Mouse (Mus musculus): ENCODE data around the gene Adprhl2. TPM values are rescaled to one million over a fixed set of nuclear protein-coding genes. Genes with fewer than 3 reads are reported as not detected.
A peak's percentile ranks its signal among the peaks of the same experiment; 100 is the strongest.

Gene Adprhl2
- polyA plus RNA-seq, 1 experiment from 2014 or later = 59.0 TPM

GRCm38 (mm10) chr4:126281706-126282105 lies 39.8 kb downstream of the Adprhl2 start:
- peaks cover 14% of the 10 kb centered on the region for H3K27me3 ChIP-seq (replicated peaks; ENCODE audit: control insufficient read depth, insufficient read depth, low read length)
- H3K4me1 ChIP-seq (ENCODE audit: control insufficient read depth, insufficient read depth, low read length) = peaks cover 6% of the 10 kb centered on the region; the same call in 1 of the 2 replicates
- WGBS = 68% methylated on average over 9 of the region's 9 CpGs
- H3K9me3 ChIP-seq (ENCODE audit: control insufficient read depth, low read length) = no peaks in the 10 kb centered on the region
- no peaks in the 10 kb centered on the region for H3K36me3 ChIP-seq (ENCODE audit: control insufficient read depth, insufficient read depth, low read length)
- no peak overlapping the region for H3K9ac ChIP-seq (ENCODE audit: low read depth, low read length)
- no peak for ATAC-seq
- no peak overlapping the region for H3K27ac ChIP-seq (ENCODE audit: low read length)
- H3K4me3 ChIP-seq (ENCODE audit: low read length) = no peak overlapping the region
- no peak overlapping the region for H3K4me2 ChIP-seq (ENCODE audit: low read depth, low read length)

- peaks cover 3% of the 10 kb centered on the region; the same call in 1 of the 2 replicates for H3K27me3 ChIP-seq (replicated peaks; ENCODE audit: control insufficient read depth, insufficient read depth, low read length)
- H3K36me3 ChIP-seq (ENCODE audit: control insufficient read depth, insufficient read depth, low read length) = peaks cover 2% of the 10 kb centered on the region; the same call in 1 of the 2 replicates
- H3K9ac ChIP-seq (ENCODE audit: low read depth, low read length) = no peak overlapping the region
- 65% methylated on average over 9 of the region's 9 CpGs for WGBS
- H3K27ac ChIP-seq (ENCODE audit: low read length) = no peak overlapping the region
- ATAC-seq = no peak
- H3K9me3 ChIP-seq (ENCODE audit: control insufficient read depth, low read length) = no peaks in the 10 kb centered on the region
- H3K4me2 ChIP-seq (ENCODE audit: low read depth, low read length) = no peak overlapping the region
- no peaks in the 10 kb centered on the region for H3K4me1 ChIP-seq (ENCODE audit: control insufficient read depth, insufficient read depth, low read length)
- no peak overlapping the region for H3K4me3 ChIP-seq (ENCODE audit: low read length)
Measured at GRCm38 (mm10) chr4:126278961-126279360, 42.5 kb downstream of the Adprhl2 start.

- Histone ChIP-seq H3K4me2 (ENCODE audit: low read depth, low read length) (no peak overlapping the region), H3K27ac (ENCODE audit: low read length) (no peak overlapping the region), H3K9me3 (ENCODE audit: control insufficient read depth, low read length) (no peaks in the 10 kb centered on the region), H3K27me3 (replicated peaks; ENCODE audit: control insufficient read depth, insufficient read depth, low read length) (peaks cover 3% of the 10 kb centered on the region; the same call in 1 of the 2 replicates), H3K9ac (ENCODE audit: low read depth, low read length) (no peak overlapping the region), H3K4me1 (ENCODE audit: control insufficient read depth, insufficient read depth, low read length) (no peaks in the 10 kb centered on the region), H3K36me3 (ENCODE audit: control insufficient read depth, insufficient read depth, low read length) (peaks cover 6% of the 10 kb centered on the region; the same call in 1 of the 2 replicates), H3K4me3 (ENCODE audit: low read length) (no peak overlapping the region)
- WGBS = 40% methylated on average over 9 of the region's 9 CpGs
- no peak for ATAC-seq
Measured at GRCm38 (mm10) chr4:126278565-126278915, 43.0 kb downstream of the Adprhl2 start.

GRCm38 (mm10) chr4:126277906-126278564 lies 43.5 kb downstream of the Adprhl2 start:
- peak; percentile 53; the same call in 1 of the 2 replicates for ATAC-seq
- no peaks in the 10 kb centered on the region for H3K4me1 ChIP-seq (ENCODE audit: control insufficient read depth, insufficient read depth, low read length)
- no peak overlapping the region for H3K4me3 ChIP-seq (ENCODE audit: low read length)
- no peaks in the 10 kb centered on the region for H3K9me3 ChIP-seq (ENCODE audit: control insufficient read depth, low read length)
- no peak overlapping the region for H3K9ac ChIP-seq (ENCODE audit: low read depth, low read length)
- peaks cover 9% of the 10 kb centered on the region; the same call in 1 of the 2 replicates for H3K36me3 ChIP-seq (ENCODE audit: control insufficient read depth, insufficient read depth, low read length)
- H3K27ac ChIP-seq (ENCODE audit: low read length) = no peak overlapping the region
- peak overlapping the region; percentile 4; the same call in 1 of the 2 replicates for H3K4me2 ChIP-seq (ENCODE audit: low read depth, low read length)
- H3K27me3 ChIP-seq (replicated peaks; ENCODE audit: control insufficient read depth, insufficient read depth, low read length) = peaks cover 3% of the 10 kb centered on the region; the same call in 1 of the 2 replicates
- 11% methylated on average over 13 of the region's 13 CpGs for WGBS

- no peaks in the 10 kb centered on the region for H3K9me3 ChIP-seq (ENCODE audit: control insufficient read depth, low read length)
- H3K4me1 ChIP-seq (ENCODE audit: control insufficient read depth, insufficient read depth, low read length) = no peaks in the 10 kb centered on the region
- no peak overlapping the region for H3K4me3 ChIP-seq (ENCODE audit: low read length)
- peaks cover 9% of the 10 kb centered on the region; the same call in 1 of the 2 replicates for H3K36me3 ChIP-seq (ENCODE audit: control insufficient read depth, insufficient read depth, low read length)
- peaks cover 3% of the 10 kb centered on the region; the same call in 1 of the 2 replicates for H3K27me3 ChIP-seq (replicated peaks; ENCODE audit: control insufficient read depth, insufficient read depth, low read length)
- 73% methylated on average over 13 of the region's 13 CpGs for WGBS
- no peak overlapping the region for H3K4me2 ChIP-seq (ENCODE audit: low read depth, low read length)
- H3K9ac ChIP-seq (ENCODE audit: low read depth, low read length) = no peak overlapping the region
- no peak overlapping the region for H3K27ac ChIP-seq (ENCODE audit: low read length)
- ATAC-seq = 0 out of 2 replicates have a peak, but pooled peaks have one; percentile 37
Measured at GRCm38 (mm10) chr4:126275681-126276131, 45.8 kb downstream of the Adprhl2 start.

- no peak overlapping the region for H3K4me2 ChIP-seq (ENCODE audit: low read depth, low read length)
- no peak overlapping the region for H3K27ac ChIP-seq (ENCODE audit: low read length)
- ATAC-seq = no peak
- no peaks in the 10 kb centered on the region for H3K4me1 ChIP-seq (ENCODE audit: control insufficient read depth, insufficient read depth, low read length)
- H3K9me3 ChIP-seq (ENCODE audit: control insufficient read depth, low read length) = no peaks in the 10 kb centered on the region
- no peak overlapping the region for H3K9ac ChIP-seq (ENCODE audit: low read depth, low read length)
- H3K4me3 ChIP-seq (ENCODE audit: low read length) = no peak overlapping the region
- H3K36me3 ChIP-seq (ENCODE audit: control insufficient read depth, insufficient read depth, low read length) = peaks cover 9% of the 10 kb centered on the region; the same call in 1 of the 2 replicates
- H3K27me3 ChIP-seq (replicated peaks; ENCODE audit: control insufficient read depth, insufficient read depth, low read length) = no peaks in the 10 kb centered on the region
- 87% methylated on average over 4 of the region's 4 CpGs for WGBS
Measured at GRCm38 (mm10) chr4:126275081-126275480, 46.4 kb downstream of the Adprhl2 start.

- Histone ChIP-seq H3K4me3 (ENCODE audit: low read length) (no peak overlapping the region), H3K4me2 (ENCODE audit: low read depth, low read length) (no peak overlapping the region), H3K4me1 (ENCODE audit: control insufficient read depth, insufficient read depth, low read length) (no peaks in the 10 kb centered on the region), H3K9me3 (ENCODE audit: control insufficient read depth, low read length) (no peaks in the 10 kb centered on the region), H3K9ac (ENCODE audit: low read depth, low read length) (no peak overlapping the region), H3K36me3 (ENCODE audit: control insufficient read depth, insufficient read depth, low read length) (peaks cover 9% of the 10 kb centered on the region; the same call in 1 of the 2 replicates), H3K27ac (ENCODE audit: low read length) (no peak overlapping the region), H3K27me3 (replicated peaks; ENCODE audit: control insufficient read depth, insufficient read depth, low read length) (no peaks in the 10 kb centered on the region)
- no peak for ATAC-seq
- WGBS = 79% methylated on average over 13 of the region's 13 CpGs
Measured at GRCm38 (mm10) chr4:126273753-126274152, 47.8 kb downstream of the Adprhl2 start.

- Histone ChIP-seq H3K27me3 (replicated peaks; ENCODE audit: control insufficient read depth, insufficient read depth, low read length) (no peaks in the 10 kb centered on the region), H3K4me3 (ENCODE audit: low read length) (no peak overlapping the region), H3K4me2 (ENCODE audit: low read depth, low read length) (no peak overlapping the region), H3K9ac (ENCODE audit: low read depth, low read length) (no peak overlapping the region), H3K9me3 (ENCODE audit: control insufficient read depth, low read length) (no peaks in the 10 kb centered on the region), H3K27ac (ENCODE audit: low read length) (no peak overlapping the region), H3K36me3 (ENCODE audit: control insufficient read depth, insufficient read depth, low read length) (peaks cover 9% of the 10 kb centered on the region; the same call in 1 of the 2 replicates), H3K4me1 (ENCODE audit: control insufficient read depth, insufficient read depth, low read length) (no peaks in the 10 kb centered on the region)
- WGBS = 64% methylated on average over 3 of the region's 3 CpGs
- no peak for ATAC-seq
Measured at GRCm38 (mm10) chr4:126269292-126269691, 52.2 kb downstream of the Adprhl2 start.

Measured in intestine, embryonic 16.5 days (tissue).